Comparison of ENCODE assay signal across 9 mouse cellular contexts in the genomic region with DNA sequence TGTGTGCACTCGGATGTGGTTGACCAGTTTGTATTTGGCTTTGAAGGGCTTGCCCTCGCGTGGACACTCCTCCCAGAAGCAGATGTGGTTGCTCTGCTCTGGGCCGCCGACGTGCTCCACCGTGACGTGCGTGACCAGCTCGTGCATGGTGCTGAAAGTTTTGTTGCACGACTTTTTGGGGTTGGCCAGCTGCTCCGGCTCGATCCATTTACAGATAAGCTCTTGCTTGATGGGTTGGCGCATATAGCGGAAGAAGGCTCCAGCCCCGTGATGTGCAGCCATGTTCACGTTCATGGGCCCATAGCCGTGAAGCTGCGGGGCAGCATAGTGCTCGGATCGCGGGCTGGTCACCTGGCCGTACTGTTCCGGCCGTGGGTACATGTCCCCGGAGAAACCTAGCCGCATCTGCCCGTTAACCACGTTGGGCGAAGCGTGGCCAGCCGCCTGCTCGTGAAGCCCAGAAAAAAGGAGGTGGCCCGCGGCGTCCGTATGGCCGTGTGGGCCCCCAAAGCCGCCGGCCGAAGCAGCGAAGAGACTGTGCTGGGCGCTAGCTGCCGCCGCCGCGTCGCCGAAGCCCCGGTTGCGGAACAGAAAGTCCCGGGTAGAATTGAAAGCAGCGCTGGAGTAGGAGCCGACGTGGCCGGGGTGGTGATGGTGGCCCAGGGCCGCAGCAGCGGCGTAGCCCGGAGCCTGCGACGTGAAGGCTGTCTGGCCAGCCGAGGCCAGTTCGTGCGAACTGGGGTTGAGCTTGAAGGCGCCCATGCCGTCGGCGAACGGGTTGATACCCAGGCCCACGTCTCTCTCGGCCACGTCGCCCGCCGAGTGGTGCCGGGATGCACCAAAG. TPM values are rescaled to one million over a fixed set of nuclear protein-coding genes. Genes with fewer than 3 reads are reported as not detected.
DNase-seq lines count a peak whose midpoint lies in the region; ATAC-seq and TF ChIP-seq lines count a peak whose summit lies in the region.
"Had no signal": no experiment of that assay in that cellular context is flagged by ENCODE, and none has a peak within 500 bp of the region (broad histone marks: within the 10 kb centered on the region; RNA-seq: fewer than 3 reads in every experiment).

No protein-coding gene starts in this region.

- intact Hi-C loops in heart, postnatal 25 days (cut with DNase I), result no loop called here

- no peaks in the 10 kb centered on the region for H3K36me3 ChIP-seq in heart, embryonic 16.5 days (ENCODE audit: control insufficient read depth, insufficient read depth)
- H3K36me3 ChIP-seq in forebrain, postnatal 0 days (ENCODE audit: insufficient read depth), result no peaks in the 10 kb centered on the region

- ATAC-seq in heart, embryonic 16.5 days (replicated peaks; ENCODE audit: extremely low read depth, insufficient read depth, low FRiP score), result peak; percentile 14; the same call in 1 of the 2 replicates
- peak; percentile 7; the same call in 1 of the 2 replicates for ATAC-seq in forebrain, postnatal 0 days
- peak; percentile 54 for ATAC-seq in megakaryocyte, adult 5-6 weeks (ENCODE audit: poor library complexity, severe bottlenecking)
- ATAC-seq: Patski had no signal

- WGBS in heart, embryonic 16.5 days, result under 1% methylated on average over 77 of the region's 77 CpGs
- 2% methylated on average over 76 of the region's 77 CpGs for WGBS in forebrain, postnatal 0 days

- no peak overlapping the region for H3K9ac ChIP-seq in heart, embryonic 16.5 days (ENCODE audit: low read length)
- peak overlapping the region; percentile 51 for H3K9ac ChIP-seq in forebrain, postnatal 0 days

- H3K4me2 ChIP-seq in heart, embryonic 16.5 days (ENCODE audit: low read depth, low read length), result peak overlapping the region; percentile 59
- peak overlapping the region; percentile 47 for H3K4me2 ChIP-seq in forebrain, postnatal 0 days (ENCODE audit: low read depth)

- no peak for DNase-seq in heart, postnatal 25 days (ENCODE audit: low spot score)
- peak; percentile 28 to 75 for DNase-seq in cerebellum, adult 18-20 months
- DNase-seq in forebrain, postnatal 0 days, result peak; percentile 34
- no peak for DNase-seq in thymus, postnatal 14 days
- no peak for DNase-seq in adipocyte (ENCODE audit: low spot score)
- DNase-seq in ovary, postnatal 10 days (ENCODE audit: low spot score), result no peak

- H3K9me3 ChIP-seq in heart, embryonic 16.5 days (replicated peaks; ENCODE audit: control insufficient read depth, low read length), result no peaks in the 10 kb centered on the region; the same call in 1 of the 2 replicates
- no peaks in the 10 kb centered on the region for H3K9me3 ChIP-seq in forebrain, postnatal 0 days (ENCODE audit: low read length)

- peaks cover 17% of the 10 kb centered on the region for H3K4me1 ChIP-seq in heart, embryonic 16.5 days (ENCODE audit: control insufficient read depth, insufficient read depth, low read length)
- H3K4me1 ChIP-seq in forebrain, postnatal 0 days (ENCODE audit: insufficient read depth), result no peaks in the 10 kb centered on the region

- H3K27me3 ChIP-seq in heart, embryonic 16.5 days (ENCODE audit: control insufficient read depth, insufficient read depth, low read length), result peaks cover 87% of the 10 kb centered on the region
- H3K27me3 ChIP-seq in forebrain, postnatal 0 days (ENCODE audit: insufficient read depth, low read length), result peaks cover 26% of the 10 kb centered on the region

- TF ChIP-seq CTCF in forebrain, postnatal 0 days (IDR thresholded peaks at IDR 0.05; ENCODE audit: low read depth), result no peak

- peak overlapping the region; percentile 52 for H3K4me3 ChIP-seq in heart, embryonic 16.5 days (ENCODE audit: low read length)
- H3K4me3 ChIP-seq in forebrain, postnatal 0 days (ENCODE audit: low read depth, low read length), result peak overlapping the region; percentile 37

- no peak overlapping the region for H3K27ac ChIP-seq in heart, embryonic 16.5 days (ENCODE audit: low read length)
- H3K27ac ChIP-seq in forebrain, postnatal 0 days (ENCODE audit: low read depth, low read length), result peak overlapping the region; percentile 77

RNA-seq across cellular contexts. Expression of gene Zic1, which starts 1.3 kb away (rescaled TPM):
- polyA plus RNA-seq in heart, embryonic 16.5 days (2015; fragmentation: Nextera tagmentation; extraction: Ambion mirVana), result 0.05 TPM in 1 of 2 replicates, not detected in the other
- total RNA-seq in heart, postnatal 25 days (2021), result not detected
- 65.4 and 127 TPM in 2 replicates for total RNA-seq in forebrain, postnatal 0 days (2014; rRNA removed)
- 4.4 and 8.9 TPM in 2 replicates for polyA plus RNA-seq in forebrain, postnatal 0 days (2015; fragmentation: Nextera tagmentation; extraction: Ambion mirVana)
- not detected in 2 replicates for total RNA-seq in megakaryocyte, adult 5-6 weeks (2015)
- total RNA-seq in megakaryocyte, adult 5-6 weeks (2017), result not detected in 2 replicates
- polyA plus RNA-seq: Patski had no signal

RNA-seq across cellular contexts. Expression of gene Zic4, which starts 2.1 kb away (rescaled TPM):
- polyA plus RNA-seq in heart, embryonic 16.5 days (2015; fragmentation: Nextera tagmentation; extraction: Ambion mirVana), result not detected in 2 replicates
- total RNA-seq in heart, postnatal 25 days (2021), result not detected
- total RNA-seq in forebrain, postnatal 0 days (2014; rRNA removed), result 44.3 and 99.2 TPM in 2 replicates
- polyA plus RNA-seq in forebrain, postnatal 0 days (2015; fragmentation: Nextera tagmentation; extraction: Ambion mirVana), result 24.7 and 48.1 TPM in 2 replicates
- not detected in 2 replicates for total RNA-seq in megakaryocyte, adult 5-6 weeks (2015)
- not detected in 2 replicates for total RNA-seq in megakaryocyte, adult 5-6 weeks (2017)
- polyA plus RNA-seq: Patski had no signal

Comparison
In these comparisons a context has a peak if more than half of its experiments do, and no peak if none do; other contexts are left out.
1. DNase-seq: peak in cerebellum, adult 18-20 months (2 of 2) and forebrain, postnatal 0 days (single experiment); none in heart, postnatal 25 days (single experiment), thymus, postnatal 14 days (single experiment), adipocyte (single experiment) and ovary, postnatal 10 days (single experiment).
2. RNA of gene Zic1, which starts 1.3 kb away (total RNA-seq): 65.4 to 127 TPM in forebrain, postnatal 0 days; not detected in heart, postnatal 25 days and not detected in megakaryocyte, adult 5-6 weeks; every median in the first group is over 10 times any median in the second.
3. RNA of gene Zic4, which starts 2.1 kb away (total RNA-seq): 44.3 to 99.2 TPM in forebrain, postnatal 0 days; not detected in heart, postnatal 25 days and not detected in megakaryocyte, adult 5-6 weeks; every median in the first group is over 10 times any median in the second.
4. Peak in every context shown above with its lines, with median percentiles within 50 percentile points of each other: ATAC-seq.